Mouse (Mus musculus) ES-CJ7 (cell line): Measurements from ENCODE around the gene Cd47.

Source experiments
- DNase-seq: peaks from one replicate; pipeline ENCODE4 v3.0.0; 2011; ENCODE audit warnings: low read depth, low spot score

Gene Cd47

GRCm38 (mm10) chr16:49799597-49800561, at the start of gene Cd47:
TSS of gene Cd47 (plus strand) at chr16:49800533.
- DNase-seq: no peak

GRCm38 (mm10) chr16:49752906-49753305, 47.4 kb upstream of the Cd47 start:
- no peak for DNase-seq

GRCm38 (mm10) chr16:49753318-49753717, 47.0 kb upstream of the Cd47 start:
- no peak for DNase-seq

- DNase-seq: no peak
Observed at GRCm38 (mm10) chr16:49760517-49761203, 39.7 kb upstream of the Cd47 start.

GRCm38 (mm10) chr16:49761981-49762380, 38.4 kb upstream of the Cd47 start:
- DNase-seq: no peak

GRCm38 (mm10) chr16:49766326-49766725, 34.0 kb upstream of the Cd47 start:
- peak; percentile 17 for DNase-seq

- DNase-seq: peak; percentile 66
Observed at GRCm38 (mm10) chr16:49768491-49769031, 31.8 kb upstream of the Cd47 start.

- DNase-seq: no peak
Observed at GRCm38 (mm10) chr16:49769831-49770261, 30.5 kb upstream of the Cd47 start.

- no peak for DNase-seq
Observed at GRCm38 (mm10) chr16:49770320-49771189, 29.8 kb upstream of the Cd47 start.

- no peak for DNase-seq
Observed at GRCm38 (mm10) chr16:49771609-49772396, 28.5 kb upstream of the Cd47 start.

GRCm38 (mm10) chr16:49772576-49772975, 27.8 kb upstream of the Cd47 start:
- DNase-seq: no peak

GRCm38 (mm10) chr16:49773068-49773467, 27.3 kb upstream of the Cd47 start:
- no peak for DNase-seq

- DNase-seq: no peak
Observed at GRCm38 (mm10) chr16:49774059-49775001, 26.0 kb upstream of the Cd47 start.

GRCm38 (mm10) chr16:49775002-49775966, 25.0 kb upstream of the Cd47 start:
- DNase-seq: no peak

- no peak for DNase-seq
Observed at GRCm38 (mm10) chr16:49776981-49777380, 23.4 kb upstream of the Cd47 start.

GRCm38 (mm10) chr16:49781556-49782156, 18.7 kb upstream of the Cd47 start:
- DNase-seq: no peak

GRCm38 (mm10) chr16:49783369-49783768, 17.0 kb upstream of the Cd47 start:
- DNase-seq: no peak

GRCm38 (mm10) chr16:49786116-49786515, 14.2 kb upstream of the Cd47 start:
- DNase-seq: no peak
